ENCODE assay signal across 27 mouse cellular contexts in the genomic region with DNA sequence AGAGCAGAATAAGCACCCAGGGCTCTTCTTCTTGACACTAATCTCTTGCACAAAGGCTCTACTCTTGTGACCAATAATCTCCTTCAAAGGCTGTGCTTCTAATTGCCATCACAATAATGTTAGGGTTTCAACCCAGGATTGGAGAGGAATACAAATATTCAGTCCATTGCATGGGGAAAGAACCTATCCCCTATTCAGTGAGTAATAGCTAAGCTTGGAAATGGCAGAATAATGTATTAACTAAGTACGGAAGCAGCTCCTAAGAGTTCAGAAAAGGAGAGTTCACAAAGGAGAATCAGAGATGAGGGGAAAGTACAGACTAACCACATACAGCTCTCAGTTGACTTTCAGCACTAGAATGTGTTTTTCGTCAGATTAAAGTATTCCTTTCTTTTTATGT.
"Had no signal": no experiment of that assay in that cellular context is flagged by ENCODE, and none has a peak within 500 bp of the region (broad histone marks: within the 10 kb centered on the region; RNA-seq: fewer than 3 reads in every experiment).

No protein-coding gene starts in this region.

- H3K27ac ChIP-seq: embryonic facial prominence, embryonic 10.5 days; embryonic facial prominence, embryonic 12.5 days; embryonic facial prominence, embryonic 13.5 days; embryonic facial prominence, embryonic 15.5 days; forebrain, embryonic 10.5 days; forebrain, embryonic 12.5 days; forebrain, embryonic 13.5 days; forebrain, embryonic 15.5 days; gastrocnemius, adult 2 months; heart, adult 2 months had no signal

- H3K4me1 ChIP-seq: embryonic facial prominence, embryonic 12.5 days; forebrain, embryonic 10.5 days; forebrain, embryonic 12.5 days; forebrain, embryonic 13.5 days; forebrain, embryonic 15.5 days had no signal

- H3K4me3 ChIP-seq: embryonic facial prominence, embryonic 10.5 days; embryonic facial prominence, embryonic 12.5 days; embryonic facial prominence, embryonic 13.5 days; embryonic facial prominence, embryonic 15.5 days; erythroblast, embryonic 14.5 days; forebrain, embryonic 10.5 days; forebrain, embryonic 12.5 days; forebrain, embryonic 13.5 days; forebrain, embryonic 15.5 days; gastrocnemius, adult 2 months; heart, adult 2 months had no signal

- H3K9ac ChIP-seq: embryonic facial prominence, embryonic 12.5 days; embryonic facial prominence, embryonic 13.5 days; embryonic facial prominence, embryonic 15.5 days; forebrain, embryonic 12.5 days; forebrain, embryonic 13.5 days; forebrain, embryonic 15.5 days; forebrain, postnatal 0 days had no signal

- H3K9me3 ChIP-seq: embryonic facial prominence, embryonic 10.5 days; embryonic facial prominence, embryonic 12.5 days; embryonic facial prominence, embryonic 13.5 days; embryonic facial prominence, embryonic 15.5 days; forebrain, embryonic 10.5 days; forebrain, embryonic 12.5 days; forebrain, embryonic 13.5 days; forebrain, embryonic 15.5 days had no signal

- DNase-seq: cerebellum, adult 8-10 months; cerebellum, adult 9-10 months; cerebellum, adult 9-11 months; cerebellum, postnatal 10 days; cerebellum, postnatal 14 days; cerebellum, postnatal 25 days; cerebellum, postnatal 36 days; embryo, embryonic 11 days; forebrain, postnatal 0 days; gastrocnemius, adult 2 months; gastrocnemius, postnatal 10 days; gastrocnemius, postnatal 14 days; gastrocnemius, postnatal 25 days; gastrocnemius, postnatal 36 days; heart, adult 18-20 months; heart, adult 2 months had no signal

- H3K4me2 ChIP-seq: embryonic facial prominence, embryonic 12.5 days; embryonic facial prominence, embryonic 13.5 days; embryonic facial prominence, embryonic 15.5 days; forebrain, embryonic 12.5 days; forebrain, embryonic 13.5 days; forebrain, embryonic 15.5 days had no signal

- H3K27me3 ChIP-seq: embryonic facial prominence, embryonic 12.5 days; embryonic facial prominence, embryonic 13.5 days; embryonic facial prominence, embryonic 15.5 days; forebrain, embryonic 12.5 days; forebrain, embryonic 13.5 days; forebrain, embryonic 15.5 days had no signal

- ATAC-seq: forebrain, embryonic 13.5 days; forebrain, embryonic 14.5 days; forebrain, embryonic 15.5 days; forebrain, embryonic 16.5 days; forebrain, postnatal 0 days had no signal

- H3K36me3 ChIP-seq: embryonic facial prominence, embryonic 10.5 days; embryonic facial prominence, embryonic 12.5 days; embryonic facial prominence, embryonic 13.5 days; embryonic facial prominence, embryonic 15.5 days; forebrain, embryonic 10.5 days; forebrain, embryonic 12.5 days; forebrain, embryonic 15.5 days had no signal
